Mouse (Mus musculus) monocyte, adult 5-6 weeks (primary cell): Measurements from ENCODE around the gene Tsfm. TPM values are rescaled to one million over a fixed set of nuclear protein-coding genes. Genes with fewer than 3 reads are reported as not detected.
"Not testable (repeated sequence)": the region's sequence is repeated elsewhere in the genome, so short reads cannot be mapped to it uniquely, and the experiment has no call there.

Source experiments
- ATAC-seq: fragments of 153-309, 156-312 bp; replicated peaks from 2 replicates; pipeline ENCODE4 v1.8.0; 2017; ENCODE audit warnings: mild to moderate bottlenecking; ENCODE audit not compliant: low TSS enrichment, insufficient number of reproducible peaks, severe bottlenecking, poor library complexity, low FRiP score
- total RNA-seq: library from RNA; stranded (forward); fragments of 200-1000, 200-491, 200-594 nt; gene quantifications from 3 replicates; pipeline ENCODE4 v1.2.3, GENCODE M21; 2017

Gene Tsfm
- total RNA-seq, 1 experiment from 2014 or later = 13.9 TPM

- no peak for ATAC-seq
Measured at GRCm38 (mm10) chr10:127066519-127067018, 35.9 kb upstream of the Tsfm start.

GRCm38 (mm10) chr10:127065981-127066380 is 35.3 kb upstream of the Tsfm start:
- ATAC-seq = no peak

- ATAC-seq = no peak
Measured at GRCm38 (mm10) chr10:127063913-127064870, 33.6 kb upstream of the Tsfm start.

- ATAC-seq = peak; percentile 78
Measured at GRCm38 (mm10) chr10:127063239-127063872, 32.7 kb upstream of the Tsfm start, which contains the start of gene Cdk4. Cdk4 (plus strand) TSS chr10:127063534.

- no peak for ATAC-seq
Measured at GRCm38 (mm10) chr10:127062503-127062902, 31.9 kb upstream of the Tsfm start.

- not testable (repeated sequence) for ATAC-seq
Measured at GRCm38 (mm10) chr10:127062101-127062500, 31.5 kb upstream of the Tsfm start.

- ATAC-seq = no peak
Measured at GRCm38 (mm10) chr10:127061513-127061912, 30.9 kb upstream of the Tsfm start.

GRCm38 (mm10) chr10:127061085-127061484 is 30.4 kb upstream of the Tsfm start:
- no peak for ATAC-seq

GRCm38 (mm10) chr10:127059968-127060916 is 29.6 kb upstream of the Tsfm start, which contains the start of gene March9:
March9 (minus strand) TSS chr10:127060184.
- no peak for ATAC-seq

GRCm38 (mm10) chr10:127059174-127059967 is 28.7 kb upstream of the Tsfm start:
- ATAC-seq = no peak

GRCm38 (mm10) chr10:127058708-127059107 is 28.1 kb upstream of the Tsfm start:
- no peak for ATAC-seq

GRCm38 (mm10) chr10:127058161-127058560 is 27.5 kb upstream of the Tsfm start:
- peak; percentile 64 for ATAC-seq

GRCm38 (mm10) chr10:127056490-127056889 is 25.9 kb upstream of the Tsfm start:
- ATAC-seq = no peak

GRCm38 (mm10) chr10:127055406-127055805 is 24.8 kb upstream of the Tsfm start:
- ATAC-seq = no peak

GRCm38 (mm10) chr10:127054646-127055045 is 24.0 kb upstream of the Tsfm start:
- ATAC-seq = no peak

GRCm38 (mm10) chr10:127050119-127050474 is 19.5 kb upstream of the Tsfm start:
- 0 out of 2 replicates have a peak, but pooled peaks have one; percentile 12 for ATAC-seq

GRCm38 (mm10) chr10:127049395-127050118 is 18.9 kb upstream of the Tsfm start:
- ATAC-seq = no peak
